Mouse (Mus musculus) stomach, embryonic 14.5 days (tissue): Measurements from ENCODE around the gene Nr4a1. TPM values are rescaled to one million over a fixed set of nuclear protein-coding genes. Genes with fewer than 3 reads are reported as not detected.

ENCODE experiments used
- ATAC-seq: fragments of 200-750 bp; cut with Nextera tagmentation; 2 replicates; pipeline ENCODE4 v1.8.0; 2017; ENCODE audit warnings: low read depth, moderate TSS enrichment; ENCODE audit not compliant: insufficient number of reproducible peaks, insufficient read depth, low FRiP score
- H3K27ac ChIP-seq: fragments of 300-500 bp; sonication (generic); 2 replicates; pipeline ENCODE4 v1.5.1; 2014; ENCODE audit warnings: mild to moderate bottlenecking, low read length, moderate library complexity, mixed read lengths
- H3K27me3 ChIP-seq: fragments of 300-500 bp; sonication (generic); 2 replicates; pipeline ENCODE4 v1.6.1; 2014; ENCODE audit warnings: low read length, control low read depth, mixed read lengths; ENCODE audit not compliant: control insufficient read depth, insufficient read depth
- H3K36me3 ChIP-seq: fragments of 300-500 bp; sonication (generic); 2 replicates; pipeline ENCODE4 v1.6.1; 2014; ENCODE audit warnings: mild to moderate bottlenecking, control low read depth, low read length, moderate library complexity, mixed read lengths; ENCODE audit not compliant: control insufficient read depth, insufficient read depth
- H3K4me1 ChIP-seq: fragments of 300-500 bp; sonication (generic); 2 replicates; pipeline ENCODE4 v1.6.1; 2014; ENCODE audit warnings: low read length, control low read depth, mixed read lengths; ENCODE audit not compliant: control insufficient read depth, insufficient read depth
- H3K4me2 ChIP-seq: fragments of 300-500 bp; sonication (generic); replicated peaks from 2 replicates; pipeline ENCODE4 v1.6.1; 2014; ENCODE audit warnings: low read depth, low read length, control low read depth
- H3K4me3 ChIP-seq: fragments of 300-500 bp; sonication (generic); 2 replicates; pipeline ENCODE4 v1.5.1; 2014; ENCODE audit warnings: low read depth, low read length, control low read depth
- H3K9ac ChIP-seq: fragments of 300-500 bp; sonication (generic); replicated peaks from 2 replicates; pipeline ENCODE4 v1.6.1; 2014; ENCODE audit warnings: low read depth, mild to moderate bottlenecking, control low read depth, low read length, moderate library complexity, mixed read lengths
- H3K9me3 ChIP-seq: fragments of 300-500 bp; sonication (generic); 2 replicates; pipeline ENCODE4 v1.6.1; 2016; ENCODE audit warnings: low read depth, low read length, control low read depth; ENCODE audit not compliant: control insufficient read depth
- WGBS: fragments of 180-500 bp; shearing (Covaris S2); extraction: QIAGEN DNeasy Blood & Tissue Kit; methylation state at CpG from one replicate; pipeline ENCODE4 v1.1.7; 2014; 5-methylcytosine and 5-hydroxymethylcytosine counted together
- polyA plus RNA-seq: library from polyadenylated mRNA; unstranded; fragments of >200 nt; fragmentation: Nextera tagmentation; extraction: Ambion mirVana; gene quantifications from 2 replicates; pipeline ENCODE4 v1.2.1, GENCODE M21; 2014

The Nr4a1 gene
- polyA plus RNA-seq, 1 experiment from 2014 or later = 12.1 TPM

- Histone ChIP-seq H3K4me1 (peaks cover 27% of the 10 kb centered on the region), H3K9ac (no peak overlapping the region; the same call in 1 of the 2 replicates), H3K9me3 (no peaks in the 10 kb centered on the region), H3K4me3 (0 out of 2 replicates have a peak overlapping the region, but pooled peaks have one; percentile 5), H3K27ac (peak overlapping the region; percentile 91), H3K36me3 (peaks cover 7% of the 10 kb centered on the region), H3K4me2 (peak overlapping the region; percentile 25), H3K27me3 (no peaks in the 10 kb centered on the region)
- 8% methylated on average over 12 of the region's 12 CpGs for WGBS
- peak; percentile 56 for ATAC-seq
Observed at GRCm38 (mm10) chr15:101235728-101236327, 18.2 kb upstream of the Nr4a1 start.

DNA sequence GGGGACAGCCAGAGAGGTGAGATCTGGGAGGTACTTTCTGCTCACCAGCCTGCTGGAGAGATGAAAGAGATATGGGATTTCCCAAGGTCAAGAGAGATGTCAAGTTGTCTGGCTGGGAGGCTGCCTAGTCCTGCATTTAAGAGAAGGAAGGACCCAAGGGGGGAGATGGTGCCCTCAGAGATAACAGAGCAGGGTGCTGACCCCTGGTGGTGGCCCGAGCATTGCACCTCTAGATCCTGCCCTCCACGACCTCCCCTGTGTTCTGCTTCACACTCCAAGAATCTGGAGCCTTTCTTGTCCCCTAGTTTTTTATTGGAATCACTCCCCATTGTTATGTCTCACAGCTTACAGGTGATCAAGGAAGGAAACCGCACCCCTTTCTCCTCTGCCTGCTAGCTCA, 17.2 kb upstream of the Nr4a1 start:
- Histone ChIP-seq H3K9ac (no peak overlapping the region), H3K4me2 (no peak overlapping the region), H3K27ac (no peak overlapping the region), H3K9me3 (no peaks in the 10 kb centered on the region), H3K27me3 (no peaks in the 10 kb centered on the region), H3K36me3 (peaks cover under 1% of the 10 kb centered on the region; the same call in 1 of the 2 replicates), H3K4me3 (no peak overlapping the region), H3K4me1 (peaks cover 35% of the 10 kb centered on the region)
- 9% methylated on average over 3 of the region's 3 CpGs for WGBS
- ATAC-seq = no peak

- H3K9ac ChIP-seq = no peak overlapping the region; the same call in 1 of the 2 replicates
- H3K27ac ChIP-seq = 0 out of 2 replicates have a peak overlapping the region, but pooled peaks have one; percentile 18
- peaks cover 26% of the 10 kb centered on the region for H3K4me1 ChIP-seq
- H3K4me3 ChIP-seq = no peak overlapping the region
- WGBS = 6% methylated on average over 28 of the region's 28 CpGs
- no peaks in the 10 kb centered on the region for H3K9me3 ChIP-seq
- no peaks in the 10 kb centered on the region for H3K27me3 ChIP-seq
- H3K4me2 ChIP-seq = peak overlapping the region; percentile 47
- no peaks in the 10 kb centered on the region for H3K36me3 ChIP-seq
- ATAC-seq = peak; percentile 16; the same call in 1 of the 2 replicates
Observed at GRCm38 (mm10) chr15:101238885-101239511, 15.1 kb upstream of the Nr4a1 start.

GRCm38 (mm10) chr15:101239821-101240220, 14.2 kb upstream of the Nr4a1 start:
- peaks cover 23% of the 10 kb centered on the region for H3K4me1 ChIP-seq
- 66% methylated on average over 8 of the region's 8 CpGs for WGBS
- H3K27ac ChIP-seq = no peak overlapping the region
- no peaks in the 10 kb centered on the region for H3K36me3 ChIP-seq
- H3K9ac ChIP-seq = no peak overlapping the region
- no peaks in the 10 kb centered on the region for H3K9me3 ChIP-seq
- ATAC-seq = no peak
- no peak overlapping the region for H3K4me2 ChIP-seq
- no peaks in the 10 kb centered on the region for H3K27me3 ChIP-seq
- H3K4me3 ChIP-seq = no peak overlapping the region

GRCm38 (mm10) chr15:101240799-101241204, 13.3 kb upstream of the Nr4a1 start:
- 4% methylated on average over 10 of the region's 10 CpGs for WGBS
- Histone ChIP-seq H3K4me1 (peaks cover 19% of the 10 kb centered on the region), H3K9me3 (no peaks in the 10 kb centered on the region), H3K27me3 (no peaks in the 10 kb centered on the region), H3K9ac (no peak overlapping the region; the same call in 1 of the 2 replicates), H3K4me2 (peak overlapping the region; percentile 38), H3K36me3 (no peaks in the 10 kb centered on the region), H3K27ac (peak overlapping the region; percentile 84), H3K4me3 (0 out of 2 replicates have a peak overlapping the region, but pooled peaks have one; percentile 10)
- peak; percentile 21; the same call in 1 of the 2 replicates for ATAC-seq

DNA sequence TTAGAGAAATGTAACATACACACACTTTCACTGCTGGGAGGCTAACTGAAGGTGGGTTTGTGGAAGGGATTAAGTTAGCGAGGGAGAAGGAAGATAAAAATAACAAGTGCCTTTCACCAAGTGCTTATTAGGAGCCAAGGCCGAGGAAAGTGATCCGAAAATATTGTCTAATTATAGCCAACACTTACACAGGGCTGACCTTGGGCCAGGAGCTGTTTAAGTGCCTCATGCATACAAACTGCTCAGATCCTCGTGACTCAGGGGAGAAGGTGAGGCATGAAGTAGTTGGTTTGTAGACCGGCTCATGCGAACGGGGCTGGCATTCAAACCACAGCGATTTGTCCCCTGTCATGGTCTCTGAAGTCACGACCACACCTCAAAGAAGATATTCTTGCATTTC, 12.8 kb upstream of the Nr4a1 start:
- no peaks in the 10 kb centered on the region for H3K9me3 ChIP-seq
- H3K4me1 ChIP-seq = peaks cover 17% of the 10 kb centered on the region
- H3K27me3 ChIP-seq = no peaks in the 10 kb centered on the region
- no peak overlapping the region; the same call in 1 of the 2 replicates for H3K9ac ChIP-seq
- 42% methylated on average over 9 of the region's 9 CpGs for WGBS
- ATAC-seq = no peak
- H3K27ac ChIP-seq = peak overlapping the region; percentile 84
- H3K4me2 ChIP-seq = peak overlapping the region; percentile 38
- H3K4me3 ChIP-seq = 0 out of 2 replicates have a peak overlapping the region, but pooled peaks have one; percentile 10
- H3K36me3 ChIP-seq = no peaks in the 10 kb centered on the region

DNA sequence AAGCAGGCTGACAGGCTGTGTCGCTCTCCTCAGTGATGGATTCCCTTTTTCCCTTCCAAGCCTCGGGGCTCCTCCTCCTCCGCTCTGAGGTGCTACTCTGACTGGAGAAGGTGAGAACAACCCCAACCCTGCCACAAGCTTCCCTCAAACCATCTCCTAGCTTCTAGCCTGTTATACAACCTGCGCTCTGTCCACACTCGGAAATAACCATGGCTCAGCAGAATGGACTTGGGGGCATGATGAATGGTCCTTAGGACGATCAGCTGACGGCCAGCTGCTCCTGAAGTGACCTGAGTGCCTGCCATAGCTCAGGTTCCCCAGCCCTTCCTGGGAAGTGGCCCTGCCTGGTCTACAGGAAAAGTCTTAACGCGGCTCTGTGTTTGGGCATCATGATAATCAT, 12.2 kb upstream of the Nr4a1 start:
- ATAC-seq = no peak
- H3K27ac ChIP-seq = peak overlapping the region; percentile 84
- H3K9ac ChIP-seq = no peak overlapping the region

DNA sequence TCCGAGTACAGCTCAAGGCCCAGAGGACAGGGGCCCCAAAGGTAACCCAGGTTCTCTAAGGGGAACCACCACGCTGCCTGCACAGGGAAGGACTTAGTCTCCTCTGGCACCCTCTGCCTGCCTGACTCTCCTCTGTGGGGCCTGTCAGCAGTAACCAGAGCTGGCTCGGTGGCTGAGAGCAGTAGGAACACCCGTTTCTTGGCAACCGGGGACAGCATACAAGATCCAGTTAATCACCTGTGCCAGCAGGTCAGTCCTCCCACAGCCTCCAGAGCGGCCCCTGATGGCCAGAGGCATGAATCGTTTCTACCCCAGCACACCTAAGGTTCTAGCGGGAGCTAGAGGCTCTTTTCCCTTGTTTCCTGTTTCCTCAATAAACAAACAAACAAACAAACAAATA, 11.4 kb upstream of the Nr4a1 start:
- Histone ChIP-seq H3K27ac (peak overlapping the region; percentile 84), H3K36me3 (no peaks in the 10 kb centered on the region), H3K4me1 (peaks cover 23% of the 10 kb centered on the region), H3K4me3 (no peak overlapping the region), H3K9me3 (no peaks in the 10 kb centered on the region), H3K27me3 (no peaks in the 10 kb centered on the region), H3K4me2 (no peak overlapping the region), H3K9ac (no peak overlapping the region)
- WGBS = 16% methylated on average over 8 of the region's 8 CpGs
- no peak for ATAC-seq

More for the DNA sequence above, 12.2 kb upstream of the Nr4a1 start:
- Histone ChIP-seq H3K4me1 (peaks cover 17% of the 10 kb centered on the region), H3K4me3 (no peak overlapping the region), H3K27me3 (no peaks in the 10 kb centered on the region), H3K36me3 (no peaks in the 10 kb centered on the region), H3K4me2 (0 out of 2 replicates have a peak overlapping the region, but pooled peaks have one; percentile 3), H3K9me3 (no peaks in the 10 kb centered on the region)
- WGBS = 56% methylated on average over 9 of the region's 9 CpGs
